Mouse (Mus musculus) spleen, adult 2 months (tissue): ENCODE measurements at regions not wholly inside any gene's neighbourhood (a gene's known extent, or its start where the extent isn't known, plus 50 kb on each side); places are given as distances from the start of the nearest gene placed in this dataset.
A peak's percentile ranks its signal among the peaks of the same experiment; 100 is the strongest.

Source experiments
- DNase-seq, 2 experiments: peaks; one replicate each; pipeline versions ENCODE4 v3.0.0 to v3.0.0-alpha.2; 2012 to 2021; ENCODE audit warnings: low spot score in 2 of 2, low read depth in 1 of 2
- H3K27ac ChIP-seq: fragments of 200-500 bp; 2 replicates; pipeline ENCODE4 v1.5.1; 2012; ENCODE audit warnings: low read length, inconsistent platforms; ENCODE audit not compliant: insufficient read depth
- H3K27me3 ChIP-seq: fragments of 200-500 bp; 2 replicates; pipeline ENCODE4 v1.6.1; 2012; ENCODE audit warnings: mild to moderate bottlenecking, moderate library complexity, low read length, inconsistent platforms; ENCODE audit not compliant: control insufficient read depth, insufficient read depth
- H3K36me3 ChIP-seq: fragments of 200-500 bp; 2 replicates; pipeline ENCODE4 v1.6.1; 2012; ENCODE audit warnings: mild to moderate bottlenecking, low read length, inconsistent platforms; ENCODE audit not compliant: control insufficient read depth, insufficient read depth
- H3K4me1 ChIP-seq: fragments of 200-500 bp; 2 replicates; pipeline ENCODE4 v1.6.1; 2011; ENCODE audit warnings: inconsistent platforms; ENCODE audit not compliant: control insufficient read depth, insufficient read depth, insufficient read length
- H3K4me3 ChIP-seq: fragments of 200-500 bp; 2 replicates; pipeline ENCODE4 v1.5.1; 2011; ENCODE audit warnings: mild to moderate bottlenecking, inconsistent platforms; ENCODE audit not compliant: insufficient read depth, insufficient read length; ENCODE audit errors: extremely low read depth
- CTCF ChIP-seq: fragments of 200-500 bp; IDR thresholded peaks from 2 replicates; pipeline ENCODE4 v1.5.1; 2011; ENCODE audit warnings: mild to moderate bottlenecking, inconsistent platforms; ENCODE audit not compliant: insufficient read depth, insufficient read length, insufficient replicate concordance; ENCODE audit errors: extremely low read depth
- POLR2A ChIP-seq: fragments of 200-500 bp; IDR thresholded peaks from 2 replicates; pipeline ENCODE4 v1.6.1; 2011; ENCODE audit warnings: low read depth, low read length, inconsistent platforms
- WGBS: fragments of 180-500 bp; shearing (Covaris S2); methylation state at CpG from one replicate; pipeline ENCODE4 v1.1.7; 2018; 5-methylcytosine and 5-hydroxymethylcytosine counted together

GRCm38 (mm10) chr1:7010184-7010583 lies 2202.5 kb downstream of the Gm37988 start:
- 12% methylated on average over 1 of the region's 1 CpGs for WGBS
- DNase-seq = peak in 1 of 2 experiments; percentile 13

More at GRCm38 (mm10) chr1:7010184-7010583, 2202.5 kb downstream of the Gm37988 start:
- no peak for TF ChIP-seq POLR2A
- no peak for TF ChIP-seq CTCF
- Histone ChIP-seq H3K27me3 (no peaks in the 10 kb centered on the region), H3K27ac (no peak overlapping the region), H3K36me3 (no peaks in the 10 kb centered on the region), H3K4me1 (no peaks in the 10 kb centered on the region), H3K4me3 (no peak overlapping the region)
